Mouse (Mus musculus): Measurements from ENCODE around the gene Tbx1.
"Not testable (repeated sequence)": the region's sequence is repeated elsewhere in the genome, so short reads cannot be mapped to it uniquely, and the experiment has no call there.

Tbx1 gene

GRCm38 (mm10) chr16:18552106-18552710, 38.3 kb downstream of the Tbx1 start:
- no peak for DNase-seq (ENCODE audit: low read depth)

GRCm38 (mm10) chr16:18551604-18552003, 38.9 kb downstream of the Tbx1 start:
- DNase-seq (ENCODE audit: low read depth) = no peak

- DNase-seq (ENCODE audit: low read depth) = no peak
Measured at GRCm38 (mm10) chr16:18547891-18548290, 42.6 kb downstream of the Tbx1 start.

GRCm38 (mm10) chr16:18543151-18543829, 47.2 kb downstream of the Tbx1 start:
- DNase-seq (ENCODE audit: low read depth) = no peak

GRCm38 (mm10) chr16:18539281-18539680, 51.2 kb downstream of the Tbx1 start:
- DNase-seq (ENCODE audit: low read depth) = no peak

GRCm38 (mm10) chr16:18537407-18537990, 53.0 kb downstream of the Tbx1 start:
- no peak for DNase-seq (ENCODE audit: low read depth)

- DNase-seq (ENCODE audit: low read depth) = not testable (repeated sequence)
Measured at GRCm38 (mm10) chr16:18533061-18533460, 57.4 kb downstream of the Tbx1 start.
